Mouse (Mus musculus) liver, adult (tissue): Measurements from ENCODE around the gene Elmo2.

ENCODE experiments used
- GATA4 ChIP-seq: IDR thresholded peaks from 2 replicates; pipeline ENCODE4 v1.6.1; 2014; ENCODE audit warnings: mild to moderate bottlenecking, low read length; ENCODE audit not compliant: insufficient replicate concordance

Elmo2 gene

GRCm38 (mm10) chr2:165332610-165333210 is 6.4 kb upstream of the Elmo2 start:
- no peak for TF ChIP-seq GATA4

DNA sequence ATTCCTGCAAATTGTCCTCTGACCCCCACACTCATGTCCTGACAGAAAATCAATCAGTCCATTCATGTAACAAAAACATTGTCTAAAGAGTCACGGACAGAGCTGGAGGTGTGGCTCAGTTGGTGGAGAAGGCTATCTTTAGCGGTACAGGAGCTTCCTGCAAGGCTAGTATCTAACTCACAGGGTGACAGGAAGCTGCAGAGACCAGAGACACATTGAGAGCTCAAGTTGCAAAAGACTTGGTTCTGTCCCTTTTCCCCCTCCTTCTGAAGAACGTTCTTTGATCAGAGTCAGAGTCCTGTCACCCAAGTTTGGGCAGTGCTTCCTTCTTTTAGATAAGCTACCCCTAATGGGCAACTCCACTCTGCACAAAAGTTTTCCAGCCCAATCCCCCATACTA is 3.4 kb upstream of the Elmo2 start:
- TF ChIP-seq GATA4, result no peak

DNA sequence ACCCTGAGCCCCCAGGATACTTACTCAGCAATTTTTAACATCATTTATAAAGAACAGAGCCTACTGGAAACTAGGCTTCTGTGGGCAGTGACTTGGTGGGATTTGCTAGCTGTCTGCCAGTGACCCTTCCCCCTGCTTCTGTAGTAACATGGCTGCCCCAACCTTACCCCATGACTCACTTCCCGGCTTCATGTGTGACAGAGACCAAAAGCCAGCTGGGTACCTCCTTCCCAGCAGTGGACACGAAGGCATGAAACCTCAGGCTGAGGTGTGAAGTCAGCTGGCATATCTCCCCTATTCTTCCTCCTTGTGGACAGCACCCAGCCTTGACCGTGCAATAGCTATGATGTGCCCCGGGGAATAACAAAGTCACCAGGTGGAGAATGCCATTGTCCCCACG is 2.5 kb upstream of the Elmo2 start:
- no peak for TF ChIP-seq GATA4

DNA sequence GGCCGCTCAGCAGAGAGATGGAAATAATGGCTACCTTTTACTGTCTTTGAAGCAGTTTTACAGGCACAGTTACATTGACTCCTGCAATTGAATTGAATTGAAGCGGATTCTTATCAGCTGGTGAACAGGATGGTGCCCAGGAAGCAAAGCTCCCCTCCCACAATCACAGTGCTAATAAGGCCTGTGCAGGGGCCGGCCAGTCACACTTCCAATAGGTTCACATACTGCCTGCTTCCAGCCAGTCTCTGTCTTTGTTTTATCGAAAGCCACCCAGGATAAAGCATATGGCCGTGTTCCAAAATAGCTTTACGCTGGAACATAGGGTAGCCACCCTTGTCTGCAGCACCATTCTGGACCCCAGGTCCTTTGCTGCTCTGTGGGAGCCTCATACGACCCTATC is 1.1 kb upstream of the Elmo2 start:
- no peak for TF ChIP-seq GATA4

DNA sequence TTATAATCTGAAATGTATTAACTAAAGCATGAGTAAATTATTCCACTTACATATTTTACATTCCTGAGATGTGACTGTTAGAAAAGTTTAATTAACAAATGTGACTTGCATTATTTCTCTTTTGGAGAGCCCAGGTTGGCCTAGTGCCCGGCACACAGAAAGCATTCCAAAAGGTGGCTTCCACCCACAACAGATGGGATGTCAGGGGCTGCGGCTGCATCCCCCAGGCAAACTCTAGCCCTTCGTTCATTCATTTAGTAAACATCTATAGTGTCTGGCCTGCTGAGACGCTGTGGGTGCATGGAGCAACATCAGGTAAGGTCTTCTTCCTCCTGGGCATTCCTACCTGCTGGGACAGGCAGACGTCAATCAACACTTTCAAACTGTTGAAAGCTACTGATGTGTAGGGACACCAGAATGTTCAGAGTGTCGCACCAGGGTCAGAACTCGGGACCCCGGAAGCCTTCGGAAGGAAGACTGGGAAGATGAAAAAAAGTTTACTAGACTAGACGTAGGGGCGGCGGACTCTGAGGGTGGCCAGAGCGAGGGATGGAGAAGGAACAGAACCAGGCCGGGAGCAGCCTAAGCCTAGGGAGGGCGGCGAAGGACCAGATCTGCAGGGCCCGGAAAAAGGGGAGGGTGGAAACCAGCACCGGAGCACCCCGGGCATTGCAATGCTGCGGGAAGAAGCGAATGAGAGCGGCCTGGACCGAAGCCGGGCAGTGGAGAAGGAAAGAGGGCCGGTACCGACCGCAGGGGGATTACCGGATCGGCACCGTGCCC is 567 bp downstream of the Elmo2 start:
- TF ChIP-seq GATA4, result no peak

DNA sequence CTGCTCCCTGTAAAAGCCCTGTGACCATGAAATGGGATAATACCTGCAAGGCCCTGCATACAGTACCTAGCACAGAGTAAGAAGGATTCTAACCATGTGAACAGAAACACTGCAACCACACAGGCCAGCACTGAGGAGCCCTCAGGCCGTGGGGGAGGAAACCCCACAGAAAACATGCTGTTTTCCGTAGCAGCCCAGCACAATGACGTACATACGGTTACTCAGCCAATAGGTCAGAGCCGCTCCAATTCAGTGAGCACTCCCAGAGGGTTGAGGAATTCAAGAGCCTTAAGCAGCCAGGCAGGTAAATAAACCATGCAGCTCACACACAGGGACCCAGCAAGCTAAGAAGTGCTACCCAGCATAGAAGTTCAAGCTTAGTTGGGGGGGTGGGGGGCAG is 2.4 kb downstream of the Elmo2 start:
- TF ChIP-seq GATA4, result no peak

DNA sequence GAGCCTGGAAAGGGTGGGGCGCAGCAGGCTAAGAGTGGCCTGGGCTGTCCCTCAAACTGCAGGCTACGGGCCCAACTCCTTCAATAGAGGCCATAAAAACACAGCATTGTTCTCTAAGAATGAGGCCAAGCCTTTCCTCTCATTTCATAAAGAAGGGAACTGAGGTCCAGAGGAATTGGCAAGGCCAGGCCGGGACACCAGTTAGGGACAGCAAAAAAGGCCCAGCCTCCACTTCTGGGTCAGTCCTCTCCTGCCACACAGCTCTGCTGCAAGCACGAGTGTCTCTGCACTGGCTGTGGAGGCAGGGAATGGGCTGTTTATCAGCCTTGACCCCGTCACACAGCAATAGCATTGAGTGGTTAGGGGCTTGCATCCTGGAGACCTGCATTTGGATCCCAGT is 2.8 kb downstream of the Elmo2 start:
- TF ChIP-seq GATA4, result no peak

DNA sequence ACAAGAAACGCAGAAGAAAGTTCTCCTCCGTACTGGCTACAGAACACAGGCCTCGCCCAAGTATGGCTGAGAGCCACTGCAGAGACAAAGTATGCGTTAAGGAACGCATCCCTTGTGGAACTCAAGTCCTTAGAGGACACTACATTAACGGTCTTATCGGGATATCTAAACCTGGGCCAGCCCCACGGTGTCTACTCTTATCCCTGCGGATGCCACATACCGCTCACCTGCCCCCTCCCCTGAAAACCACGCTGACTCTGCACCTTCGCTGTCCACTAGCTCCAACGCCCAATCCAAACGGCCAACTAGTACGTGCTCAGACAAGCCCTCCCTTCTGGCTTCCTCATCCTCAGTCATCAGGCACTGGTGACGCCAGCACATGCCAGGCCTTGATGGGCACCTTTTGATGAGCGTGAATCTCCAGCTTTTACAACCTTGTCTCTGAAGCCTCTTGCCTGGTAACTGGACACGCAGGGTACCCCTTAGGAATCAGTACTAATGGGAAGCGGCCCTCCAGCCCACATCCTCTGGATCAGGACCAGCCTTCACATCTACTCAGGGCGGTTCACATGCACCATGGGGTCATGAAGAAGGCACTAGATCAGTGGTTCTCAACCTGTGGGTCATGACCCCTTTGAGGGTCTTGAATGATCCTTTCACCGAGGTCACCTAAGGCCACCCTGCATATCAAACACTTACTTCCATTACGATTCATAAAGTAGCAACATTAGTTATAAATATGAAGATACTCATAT is 4.1 kb downstream of the Elmo2 start:
- TF ChIP-seq GATA4, result no peak

DNA sequence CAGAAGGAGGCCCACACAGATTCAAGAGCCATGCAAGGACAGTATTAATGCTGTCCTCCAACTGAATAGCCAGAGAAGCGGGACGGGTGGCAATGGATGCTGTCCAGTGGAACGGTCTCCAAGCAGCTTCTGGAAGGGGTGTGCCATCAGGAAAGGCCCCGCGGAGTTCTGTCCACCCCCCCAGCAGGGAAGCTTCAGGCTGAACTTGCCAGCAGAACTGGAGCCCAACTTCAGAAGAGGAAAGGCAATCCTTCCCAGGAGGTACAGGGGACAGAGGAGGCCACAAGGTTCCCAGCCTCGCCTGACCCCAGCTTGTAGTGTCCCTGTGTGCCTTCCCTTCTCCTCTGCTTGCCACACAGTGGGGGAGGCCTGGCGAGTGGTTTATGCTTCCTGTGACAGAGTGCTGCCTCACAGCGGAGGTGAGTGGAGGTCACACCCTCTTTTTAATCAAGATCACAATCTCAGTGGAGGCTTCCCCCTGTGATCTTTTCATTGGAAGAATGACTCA is 4.8 kb downstream of the Elmo2 start:
- TF ChIP-seq GATA4, result no peak

DNA sequence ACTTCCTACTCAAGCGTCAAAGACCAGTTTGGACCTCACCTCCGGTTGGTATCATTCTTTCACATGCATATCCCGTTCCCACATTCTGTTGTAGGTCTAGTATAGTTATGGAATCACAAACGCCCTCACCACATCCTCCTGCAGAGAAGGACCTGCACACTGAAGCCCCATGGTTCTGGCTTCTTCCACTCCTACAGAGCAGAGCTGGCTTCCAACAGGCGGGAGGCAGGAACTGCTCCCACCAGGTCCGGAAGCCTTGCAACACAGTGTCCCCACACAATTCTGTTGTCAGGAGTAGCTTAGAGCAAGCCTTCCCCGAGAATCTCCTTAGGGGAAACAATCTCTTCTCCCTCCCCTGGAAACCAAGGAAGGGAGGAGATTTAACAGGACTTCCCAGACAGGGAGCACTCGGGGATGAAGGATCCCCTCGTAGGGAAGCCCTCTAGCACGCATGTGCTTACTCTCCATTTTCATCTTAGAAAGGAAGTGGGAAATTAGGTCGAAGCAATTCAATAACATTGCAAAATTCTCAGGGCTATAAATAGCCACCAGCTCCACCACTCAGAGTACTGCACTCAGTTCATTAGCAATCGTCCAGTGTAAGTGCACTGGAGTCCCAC is 5.6 kb downstream of the Elmo2 start:
- TF ChIP-seq GATA4, result no peak

- no peak for TF ChIP-seq GATA4
Measured at GRCm38 (mm10) chr2:165319503-165319902, 6.8 kb downstream of the Elmo2 start.

- TF ChIP-seq GATA4, result no peak
Measured at GRCm38 (mm10) chr2:165318941-165319340, 7.3 kb downstream of the Elmo2 start.

- no peak for TF ChIP-seq GATA4
Measured at GRCm38 (mm10) chr2:165317621-165318263, 8.5 kb downstream of the Elmo2 start.

GRCm38 (mm10) chr2:165316837-165317473 is 9.3 kb downstream of the Elmo2 start:
- no peak for TF ChIP-seq GATA4
